Mouse (Mus musculus) forebrain, embryonic 13.5 days (tissue): ENCODE measurements around the gene Dpm2. TPM values are rescaled to one million over a fixed set of nuclear protein-coding genes. Genes with fewer than 3 reads are reported as not detected.

Experiments used
- ATAC-seq: fragments of 200-750 bp; cut with Nextera tagmentation; 2 replicates; pipeline ENCODE4 v1.8.0; 2017
- H3K27ac ChIP-seq: fragments of 300-500 bp; sonication (generic); 2 replicates; pipeline ENCODE4 v1.5.1; 2015; ENCODE audit warnings: inconsistent platforms, mild to moderate bottlenecking, moderate library complexity
- H3K27me3 ChIP-seq: fragments of 300-500 bp; sonication (generic); 2 replicates; pipeline ENCODE4 v1.6.1; 2015; ENCODE audit warnings: mild to moderate bottlenecking, inconsistent platforms
- H3K36me3 ChIP-seq: fragments of 300-500 bp; sonication (generic); 2 replicates; pipeline ENCODE4 v1.6.1; 2015; ENCODE audit warnings: mild to moderate bottlenecking, inconsistent platforms; ENCODE audit not compliant: poor library complexity, severe bottlenecking
- H3K4me1 ChIP-seq: fragments of 300-500 bp; sonication (generic); 2 replicates; pipeline ENCODE4 v1.6.1; 2015; ENCODE audit warnings: inconsistent platforms
- H3K4me2 ChIP-seq: fragments of 300-500 bp; sonication (generic); 2 replicates; pipeline ENCODE4 v1.6.1; 2015; ENCODE audit warnings: inconsistent platforms, mild to moderate bottlenecking, moderate library complexity
- H3K4me3 ChIP-seq: fragments of 300-500 bp; sonication (generic); 2 replicates; pipeline ENCODE4 v1.5.1; 2015; ENCODE audit warnings: mild to moderate bottlenecking, inconsistent platforms
- H3K9ac ChIP-seq: fragments of 300-500 bp; sonication (generic); 2 replicates; pipeline ENCODE4 v1.6.1; 2015; ENCODE audit warnings: mild to moderate bottlenecking, inconsistent platforms
- H3K9me3 ChIP-seq: fragments of 300-500 bp; sonication (generic); replicated peaks from 2 replicates; pipeline ENCODE4 v1.6.1; 2016; ENCODE audit warnings: inconsistent platforms
- WGBS: fragments of 180-500 bp; shearing (Covaris S2); methylation state at CpG from one replicate; pipeline ENCODE4 v1.1.7; 2015; 5-methylcytosine and 5-hydroxymethylcytosine counted together
- polyA plus RNA-seq: library from polyadenylated mRNA; unstranded; fragments of >200 nt; fragmentation: Nextera tagmentation; extraction: Ambion mirVana; gene quantifications from 2 replicates; pipeline ENCODE4 v1.2.1, GENCODE M21; 2015

Gene Dpm2
- polyA plus RNA-seq, 1 experiment from 2014 or later: 129 TPM

DNA sequence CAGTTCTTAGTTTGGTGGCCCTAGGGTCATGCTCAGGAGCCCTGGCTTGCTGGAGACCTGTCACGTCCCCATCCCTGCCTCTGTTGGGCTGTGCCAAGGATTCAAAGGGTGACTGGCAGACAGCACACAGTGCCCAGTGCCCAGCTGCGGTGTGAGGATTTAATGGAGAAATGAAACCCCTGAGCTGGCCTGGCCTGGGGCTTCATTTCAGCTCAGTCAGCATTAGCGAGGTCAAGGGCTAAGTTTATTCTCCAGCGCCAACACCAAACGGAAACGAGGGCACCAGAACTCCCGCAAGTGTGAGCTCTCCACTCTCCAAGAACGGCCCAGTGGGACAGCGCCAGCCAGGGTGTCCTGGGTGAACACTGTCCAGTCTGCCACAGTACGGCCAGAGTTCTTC, 19.6 kb downstream of the Dpm2 start:
- 86% methylated on average over 10 of the region's 10 CpGs for WGBS
- ATAC-seq: no peak
- Histone ChIP-seq H3K4me2 (no peak overlapping the region), H3K4me1 (peaks cover 30% of the 10 kb centered on the region), H3K9ac (no peak overlapping the region), H3K27me3 (no peaks in the 10 kb centered on the region), H3K9me3 (no peaks in the 10 kb centered on the region), H3K4me3 (no peak overlapping the region), H3K27ac (no peak overlapping the region), H3K36me3 (0 out of 2 replicates have a peak, but pooled peaks cover 5% of the 10 kb centered on the region)

DNA sequence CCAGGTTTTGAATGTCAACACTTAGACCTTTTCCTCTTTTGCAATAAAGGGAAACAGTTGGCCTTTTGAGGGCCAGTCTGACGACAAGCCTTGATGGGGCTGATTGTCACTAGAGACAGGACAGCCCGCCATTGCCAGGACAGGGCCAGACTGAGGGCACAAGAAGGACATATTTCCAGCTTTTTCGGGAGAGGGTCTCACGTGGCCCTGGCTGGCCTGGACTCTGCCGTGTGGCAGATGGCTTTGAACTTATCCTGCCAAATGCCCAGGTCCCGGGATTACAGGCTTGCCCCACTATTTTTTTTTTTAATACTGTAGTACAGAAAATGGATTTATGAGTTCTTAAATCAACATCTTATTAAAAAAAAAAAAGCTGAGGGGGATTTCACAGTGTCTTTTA, 20.6 kb downstream of the Dpm2 start:
- Histone ChIP-seq H3K9ac (no peak overlapping the region), H3K9me3 (no peaks in the 10 kb centered on the region), H3K27ac (no peak overlapping the region), H3K4me2 (no peak overlapping the region), H3K4me3 (no peak overlapping the region), H3K36me3 (0 out of 2 replicates have a peak, but pooled peaks cover 5% of the 10 kb centered on the region), H3K27me3 (no peaks in the 10 kb centered on the region), H3K4me1 (peaks cover 30% of the 10 kb centered on the region)
- no peak for ATAC-seq
- WGBS: 87% methylated on average over 6 of the region's 6 CpGs

DNA sequence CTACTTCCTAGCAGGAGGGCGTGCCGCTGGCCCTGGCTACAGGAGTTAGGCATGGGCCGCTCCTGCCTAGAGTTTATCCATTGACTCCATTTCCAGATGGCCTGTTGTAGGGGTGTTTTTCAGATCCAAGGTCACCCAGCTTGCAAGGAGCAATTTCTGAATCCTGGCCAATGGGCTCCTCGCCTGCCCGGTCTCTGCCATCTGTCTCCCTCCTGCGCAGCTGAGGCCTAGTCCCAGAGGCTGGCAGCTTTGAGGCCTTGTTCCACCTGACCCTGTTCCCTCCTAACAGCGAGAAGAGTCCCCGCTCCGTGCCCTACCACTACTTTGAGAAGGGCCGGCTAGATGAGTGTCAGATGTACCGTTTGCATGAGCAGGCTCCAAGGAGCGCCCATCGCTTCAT, 26.1 kb downstream of the Dpm2 start:
- peak overlapping the region; percentile 69; the same call in 1 of the 2 replicates for H3K27ac ChIP-seq
- 0 out of 2 replicates have a peak, but pooled peaks cover 5% of the 10 kb centered on the region for H3K36me3 ChIP-seq
- WGBS: 81% methylated on average over 13 of the region's 13 CpGs
- no peak overlapping the region for H3K9ac ChIP-seq
- ATAC-seq: no peak
- H3K4me3 ChIP-seq: no peak overlapping the region
- no peaks in the 10 kb centered on the region for H3K9me3 ChIP-seq
- H3K27me3 ChIP-seq: no peaks in the 10 kb centered on the region
- H3K4me2 ChIP-seq: no peak overlapping the region
- H3K4me1 ChIP-seq: 0 out of 2 replicates have a peak, but pooled peaks cover 5% of the 10 kb centered on the region

DNA sequence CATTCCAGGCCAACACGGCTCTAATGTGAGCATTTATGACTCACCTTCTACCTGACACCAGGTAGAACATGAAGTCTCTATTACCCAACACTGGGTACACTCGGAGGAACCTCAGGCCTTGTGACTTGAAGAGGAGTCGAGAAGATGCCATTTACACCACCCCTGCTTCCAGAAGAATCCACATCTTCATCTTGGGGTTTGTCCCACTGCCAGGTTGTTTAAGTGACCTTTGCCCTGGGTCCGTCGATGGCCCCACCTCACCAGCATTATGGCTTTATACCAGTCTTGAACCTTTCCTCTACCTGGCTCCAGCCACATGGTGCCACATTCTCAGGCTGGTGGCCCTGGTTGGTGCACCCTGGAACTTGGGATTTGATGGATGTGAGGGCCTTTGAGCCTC, 26.6 kb downstream of the Dpm2 start:
- Histone ChIP-seq H3K4me2 (no peak overlapping the region), H3K4me1 (0 out of 2 replicates have a peak, but pooled peaks cover 5% of the 10 kb centered on the region), H3K36me3 (0 out of 2 replicates have a peak, but pooled peaks cover 5% of the 10 kb centered on the region), H3K27me3 (no peaks in the 10 kb centered on the region), H3K9ac (no peak overlapping the region), H3K27ac (0 out of 2 replicates have a peak overlapping the region, but pooled peaks have one; percentile 69), H3K4me3 (no peak overlapping the region), H3K9me3 (no peaks in the 10 kb centered on the region)
- ATAC-seq: no peak
- WGBS: 93% methylated on average over 5 of the region's 5 CpGs

DNA sequence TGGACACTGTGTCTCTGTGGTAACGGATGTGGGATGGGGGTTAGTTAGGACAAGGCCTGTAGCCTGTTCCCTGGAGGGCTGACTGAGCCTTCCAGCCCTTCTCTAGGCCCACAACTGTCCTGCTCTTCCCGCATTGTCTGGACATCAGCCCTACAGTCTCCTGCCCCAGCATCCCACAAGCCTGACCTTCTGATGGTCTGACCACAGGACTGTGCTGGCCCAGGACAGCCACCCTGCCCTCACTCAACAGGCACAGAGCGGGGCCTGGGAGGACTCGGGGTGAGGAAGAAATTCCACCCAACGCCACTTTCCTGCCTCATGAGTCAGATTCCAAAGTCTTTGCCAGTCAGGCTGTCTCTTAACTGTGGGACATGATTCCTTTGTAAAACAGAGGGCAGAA, 27.0 kb downstream of the Dpm2 start:
- H3K27ac ChIP-seq: no peak overlapping the region
- H3K36me3 ChIP-seq: 0 out of 2 replicates have a peak, but pooled peaks cover 5% of the 10 kb centered on the region
- peaks cover 9% of the 10 kb centered on the region; the same call in 1 of the 2 replicates for H3K4me1 ChIP-seq
- ATAC-seq: no peak
- 94% methylated on average over 5 of the region's 5 CpGs for WGBS
- no peaks in the 10 kb centered on the region for H3K27me3 ChIP-seq
- no peaks in the 10 kb centered on the region for H3K9me3 ChIP-seq
- no peak overlapping the region for H3K4me3 ChIP-seq
- no peak overlapping the region for H3K9ac ChIP-seq
- H3K4me2 ChIP-seq: no peak overlapping the region

- Histone ChIP-seq H3K27me3 (no peaks in the 10 kb centered on the region), H3K9ac (no peak overlapping the region), H3K27ac (no peak overlapping the region), H3K36me3 (0 out of 2 replicates have a peak, but pooled peaks cover 5% of the 10 kb centered on the region), H3K4me2 (no peak overlapping the region), H3K4me1 (peaks cover 9% of the 10 kb centered on the region; the same call in 1 of the 2 replicates), H3K9me3 (no peaks in the 10 kb centered on the region), H3K4me3 (no peak overlapping the region)
- 86% methylated on average over 8 of the region's 8 CpGs for WGBS
- ATAC-seq: no peak
Measured at GRCm38 (mm10) chr2:32598506-32598905, 27.8 kb downstream of the Dpm2 start.

- Histone ChIP-seq H3K9ac (no peak within 1 kb of the TSS), H3K4me2 (no peak within 1 kb of the TSS), H3K9me3 (no peaks in the 10 kb centered on the region), H3K27ac (no peak within 1 kb of the TSS), H3K4me3 (no peak within 1 kb of the TSS), H3K36me3 (0 out of 2 replicates have a peak, but pooled peaks cover under 1% of the 10 kb centered on the region), H3K4me1 (peaks cover 9% of the 10 kb centered on the region; the same call in 1 of the 2 replicates), H3K27me3 (no peaks in the 10 kb centered on the region)
- ATAC-seq: no peak
- 85% methylated on average over 3 of the region's 3 CpGs for WGBS
Measured at GRCm38 (mm10) chr2:32599409-32599808, 28.8 kb downstream of the Dpm2 start, which contains the start of gene St6galnac6. St6galnac6 (plus strand) TSS chr2:32599709.

- peaks cover 7% of the 10 kb centered on the region; the same call in 1 of the 2 replicates for H3K4me1 ChIP-seq
- no peak overlapping the region for H3K4me2 ChIP-seq
- no peak overlapping the region for H3K9ac ChIP-seq
- H3K9me3 ChIP-seq: no peaks in the 10 kb centered on the region
- no peak overlapping the region for H3K27ac ChIP-seq
- no peaks in the 10 kb centered on the region for H3K36me3 ChIP-seq
- 48% methylated on average over 7 of the region's 8 CpGs for WGBS
- ATAC-seq: no peak
- no peaks in the 10 kb centered on the region for H3K27me3 ChIP-seq
- no peak overlapping the region for H3K4me3 ChIP-seq
Measured at GRCm38 (mm10) chr2:32601417-32602065, 30.9 kb downstream of the Dpm2 start.

DNA sequence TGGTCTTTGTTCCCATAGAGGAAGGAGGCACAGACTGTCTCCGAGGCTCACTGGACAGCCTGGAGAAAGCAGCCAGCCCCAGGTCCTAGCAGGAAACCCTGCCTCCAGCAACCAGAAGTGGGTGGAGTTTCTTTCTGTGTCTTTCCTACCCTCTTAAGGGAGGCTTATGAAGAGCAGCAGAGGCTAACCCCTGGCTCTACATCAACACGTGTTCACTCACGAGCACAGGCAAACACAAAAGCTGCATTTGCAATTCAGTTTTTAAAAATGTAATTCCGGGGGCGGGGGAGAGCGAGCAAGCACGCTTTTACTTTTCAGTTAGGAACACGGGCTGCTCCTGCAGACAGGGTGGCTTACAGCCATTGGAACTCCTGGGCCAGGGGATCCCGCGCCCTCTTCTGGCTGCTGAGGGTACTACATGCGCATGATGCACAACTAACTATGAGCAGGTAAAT, 32.0 kb downstream of the Dpm2 start:
- no peaks in the 10 kb centered on the region for H3K36me3 ChIP-seq
- peaks cover 4% of the 10 kb centered on the region; the same call in 1 of the 2 replicates for H3K4me1 ChIP-seq
- no peak for ATAC-seq
- peak overlapping the region; percentile 26 for H3K4me3 ChIP-seq
- H3K9me3 ChIP-seq: no peaks in the 10 kb centered on the region
- H3K4me2 ChIP-seq: peak overlapping the region; percentile 53
- H3K9ac ChIP-seq: no peak overlapping the region
- 0% methylated on average over 11 of the region's 11 CpGs for WGBS
- no peaks in the 10 kb centered on the region for H3K27me3 ChIP-seq
- no peak overlapping the region for H3K27ac ChIP-seq

- ATAC-seq: no peak
- Histone ChIP-seq H3K27me3 (no peaks in the 10 kb centered on the region), H3K4me2 (no peak overlapping the region), H3K4me1 (peaks cover 15% of the 10 kb centered on the region), H3K9me3 (no peaks in the 10 kb centered on the region), H3K36me3 (no peaks in the 10 kb centered on the region), H3K27ac (no peak overlapping the region), H3K9ac (no peak overlapping the region), H3K4me3 (no peak overlapping the region)
- WGBS: 43% methylated on average over 10 of the region's 10 CpGs
Measured at GRCm38 (mm10) chr2:32604631-32605030, 34.0 kb downstream of the Dpm2 start.

- Histone ChIP-seq H3K4me3 (peak overlapping the region; percentile 63), H3K27ac (no peak overlapping the region), H3K9me3 (no peaks in the 10 kb centered on the region), H3K27me3 (no peaks in the 10 kb centered on the region), H3K4me2 (peak overlapping the region; percentile 83), H3K36me3 (no peaks in the 10 kb centered on the region), H3K9ac (peak overlapping the region; percentile 78), H3K4me1 (peaks cover 23% of the 10 kb centered on the region)
- peak; percentile 90 for ATAC-seq
- 14% methylated on average over 46 of the region's 55 CpGs for WGBS
Measured at GRCm38 (mm10) chr2:32606161-32607142, 35.8 kb downstream of the Dpm2 start.
